Mouse (Mus musculus) myocyte (in vitro differentiated cells): ENCODE measurements around the gene Trappc10.

ENCODE experiments used
- E2F4 ChIP-seq: IDR thresholded peaks from one replicate; pipeline ENCODE4 v1.6.1; 2011; ENCODE audit warnings: mild to moderate bottlenecking, control low read depth, moderate library complexity; ENCODE audit not compliant: insufficient read depth
- MAX ChIP-seq: IDR thresholded peaks from one replicate; pipeline ENCODE4 v1.6.1; 2011; ENCODE audit warnings: low read depth, mild to moderate bottlenecking, control low read depth
- POLR2A ChIP-seq: IDR thresholded peaks from one replicate; pipeline ENCODE4 v1.6.1; 2011; ENCODE audit warnings: low read depth, mild to moderate bottlenecking, control low read depth, moderate library complexity; ENCODE audit not compliant: insufficient read length
- REST ChIP-seq: IDR thresholded peaks from one replicate; pipeline ENCODE4 v1.6.1; 2011; ENCODE audit warnings: mild to moderate bottlenecking, control low read depth, moderate library complexity; ENCODE audit not compliant: insufficient read depth, insufficient read length
- TCF12 ChIP-seq: IDR thresholded peaks from one replicate; pipeline ENCODE4 v1.6.1; 2011; ENCODE audit warnings: mild to moderate bottlenecking, control low read depth; ENCODE audit not compliant: poor library complexity, insufficient read depth, severe bottlenecking
- USF1 ChIP-seq: IDR thresholded peaks from one replicate; pipeline ENCODE4 v1.6.1; 2011; ENCODE audit warnings: low read depth, mild to moderate bottlenecking, control low read depth, moderate library complexity

DNA sequence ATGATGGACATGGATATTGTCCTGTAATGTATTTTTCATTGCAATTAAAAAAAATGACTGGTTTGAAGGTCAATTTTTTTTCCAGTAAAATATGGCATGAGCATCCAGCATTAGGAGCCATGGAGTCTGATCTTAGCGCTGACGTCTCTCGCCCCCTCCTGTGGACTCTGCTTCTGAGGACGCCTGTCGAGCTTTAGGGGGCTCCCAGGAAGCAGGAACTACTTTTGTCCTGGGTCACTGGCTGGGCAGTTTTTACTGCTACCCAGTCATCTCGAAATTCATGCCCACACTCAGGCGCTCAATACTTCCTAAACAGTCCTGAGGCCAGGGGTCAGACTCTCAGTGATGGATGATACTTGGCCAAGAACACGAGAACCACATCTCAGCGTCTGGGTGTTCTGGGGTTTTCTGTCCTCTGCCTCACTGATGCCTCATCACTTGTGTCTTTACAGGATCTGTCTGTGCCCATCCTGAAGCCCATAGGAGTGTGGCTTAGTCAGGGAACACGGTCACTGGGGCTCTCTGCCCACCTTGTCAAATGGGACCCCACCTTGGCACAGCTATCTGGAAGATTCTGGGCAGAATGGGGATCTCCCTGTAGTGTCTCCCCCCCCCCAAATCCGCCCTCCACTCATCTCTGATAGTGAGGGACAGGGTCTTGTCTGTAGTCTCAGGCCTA is 104.7 kb downstream of the Trappc10 start:
- no peak for TF ChIP-seq MAX
- TF ChIP-seq POLR2A, result no peak
- no peak for TF ChIP-seq E2F4
- TF ChIP-seq USF1, result no peak
- no peak for TF ChIP-seq REST
- no peak for TF ChIP-seq TCF12
